Mouse (Mus musculus) 3134 (cell line): ENCODE measurements around the gene Fmod.

ENCODE experiments used
- DNase-seq: peaks from one replicate; pipeline ENCODE4 v3.0.0-alpha.2; 2011; ENCODE audit warnings: low spot score; ENCODE audit not compliant: insufficient read length; ENCODE audit errors: extremely low read depth

Gene Fmod

GRCm38 (mm10) chr1:134037172-134037571 is at the start of gene Fmod:
Gene Fmod, plus strand, starts transcription at chr1:134037254.
- no peak for DNase-seq

DNA sequence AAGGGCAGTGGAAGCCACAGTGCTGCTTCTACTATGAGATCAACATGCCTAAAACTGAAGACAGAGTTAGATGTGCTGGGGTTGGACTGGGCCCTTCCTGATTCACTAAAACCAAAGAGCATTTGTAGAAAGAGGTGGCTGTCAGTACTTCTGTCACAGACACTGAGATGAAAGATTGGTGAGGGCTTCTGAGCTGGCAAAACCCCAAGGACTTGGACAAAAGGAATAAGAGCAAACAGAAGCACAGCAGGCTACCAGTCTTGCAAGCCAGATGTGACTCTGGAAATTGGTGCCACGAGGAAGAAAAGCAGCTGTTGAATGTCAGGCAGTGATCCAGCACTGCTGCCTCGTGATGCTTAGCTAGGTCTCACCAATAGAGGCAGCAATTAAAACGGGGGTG is 48.2 kb upstream of the Fmod start:
- no peak for DNase-seq

GRCm38 (mm10) chr1:133991277-133991676 is 45.8 kb upstream of the Fmod start:
- DNase-seq = peak; percentile 67

DNA sequence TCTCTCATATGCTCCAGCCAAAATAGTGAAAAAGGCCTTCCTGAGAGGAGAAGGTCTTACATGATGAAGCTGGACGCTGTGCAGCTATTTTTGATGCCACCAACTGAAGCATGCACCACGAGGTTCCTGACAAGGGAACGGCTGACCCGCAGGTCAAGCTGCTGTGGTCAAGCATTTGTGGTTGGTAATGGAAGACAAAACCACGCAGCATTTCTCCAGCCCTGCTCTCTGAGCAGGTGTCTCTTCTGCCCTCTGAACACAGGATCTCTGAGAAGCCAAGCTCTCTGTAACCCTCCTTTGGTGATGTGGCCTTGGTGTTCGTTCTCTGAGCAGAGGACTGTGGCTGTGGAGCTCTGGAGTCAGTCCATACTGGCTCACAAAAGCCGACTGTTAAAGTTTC is 31.6 kb upstream of the Fmod start:
- DNase-seq = no peak

GRCm38 (mm10) chr1:134006105-134006764 is 30.8 kb upstream of the Fmod start:
- no peak for DNase-seq

DNA sequence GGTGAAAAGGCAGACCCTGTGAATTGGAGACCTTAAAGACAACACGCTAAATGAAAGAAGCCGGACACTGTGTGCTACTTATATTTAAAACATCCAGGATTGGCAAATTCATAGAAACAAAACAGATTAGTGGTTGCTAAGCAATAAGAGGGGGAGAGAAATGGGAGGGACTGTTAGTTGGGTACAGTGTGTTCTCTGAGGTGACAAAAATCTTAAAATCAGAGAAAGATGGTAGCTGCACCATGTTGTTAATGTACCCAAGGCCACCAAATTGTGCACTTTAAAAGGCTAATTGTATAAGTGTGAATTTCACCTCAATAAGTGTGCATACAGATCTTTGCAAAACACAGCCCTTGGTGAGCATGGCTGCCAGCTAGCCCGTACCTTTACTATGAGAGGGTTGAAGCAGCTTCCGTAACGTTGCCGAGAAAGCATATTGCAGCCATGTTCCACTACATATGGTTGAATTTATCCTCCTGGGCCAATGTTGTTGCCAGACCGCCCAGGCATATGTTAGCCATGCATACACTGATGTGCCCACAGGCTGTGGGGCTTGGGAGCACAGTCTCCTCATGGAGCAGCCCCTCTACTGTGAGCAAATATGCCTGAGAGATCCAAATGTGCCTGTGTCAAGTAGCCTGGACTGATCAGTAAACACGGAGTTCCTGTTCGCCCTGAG is 12.6 kb upstream of the Fmod start:
- DNase-seq = no peak

GRCm38 (mm10) chr1:134025975-134026374 is 11.1 kb upstream of the Fmod start:
- no peak for DNase-seq

DNA sequence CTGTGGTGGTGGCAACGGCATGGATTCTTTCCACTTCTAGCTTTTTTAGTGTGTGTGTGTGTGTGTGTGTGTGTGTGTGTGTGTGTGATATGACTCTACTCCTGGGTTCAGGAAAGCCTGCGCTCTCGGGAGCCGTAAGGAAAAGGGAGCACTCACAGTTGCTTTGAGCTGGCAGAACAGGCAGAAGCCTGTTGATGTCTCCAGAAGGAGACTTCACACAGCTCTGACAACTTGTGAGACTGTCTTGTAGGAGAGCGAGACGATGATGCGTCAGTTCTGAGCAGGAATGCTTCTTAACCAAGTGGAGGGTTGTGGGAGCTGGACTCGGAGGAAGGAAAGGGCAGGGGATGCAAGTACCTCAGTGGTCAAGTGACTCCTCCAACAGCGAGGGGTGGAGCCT is 10.3 kb upstream of the Fmod start:
- no peak for DNase-seq

DNA sequence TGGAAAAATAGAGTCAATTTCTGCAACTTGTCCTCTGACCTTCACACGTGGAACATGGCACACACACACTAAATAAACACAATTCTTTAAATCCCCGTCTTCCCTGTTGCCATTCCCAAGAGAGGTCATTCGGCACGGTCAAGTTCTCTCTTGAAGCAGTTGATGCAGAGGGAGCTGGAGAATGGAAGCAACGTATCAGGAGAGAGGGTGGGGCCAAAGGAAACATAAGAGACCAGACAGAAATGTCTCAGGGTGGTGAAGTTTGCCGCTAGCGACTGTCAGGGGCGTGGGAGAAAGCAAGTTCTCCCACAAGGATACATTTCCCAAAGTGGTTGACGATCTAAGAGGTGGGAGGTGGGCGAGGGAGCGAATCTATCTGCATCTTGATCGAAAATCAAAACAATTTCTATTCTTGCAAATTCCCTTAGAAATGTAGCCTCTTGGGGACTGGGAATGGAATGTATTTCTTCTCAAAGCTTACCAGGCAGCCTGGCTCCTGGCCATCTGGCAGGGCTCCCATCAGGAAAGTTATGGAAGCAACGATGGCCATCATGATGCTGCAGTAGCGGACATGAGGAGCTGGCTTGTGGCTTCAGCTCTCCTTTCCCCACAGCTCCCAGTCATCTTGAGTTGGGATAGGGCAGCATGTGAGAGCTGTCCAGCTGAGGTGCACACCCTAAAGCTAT is 8.8 kb upstream of the Fmod start:
- DNase-seq = no peak

- no peak for DNase-seq
Measured at GRCm38 (mm10) chr1:134036492-134036891, 562 bp upstream of the Fmod start.

- peak; percentile 11 for DNase-seq
Measured at GRCm38 (mm10) chr1:134038336-134038735, 1.3 kb downstream of the Fmod start.

DNA sequence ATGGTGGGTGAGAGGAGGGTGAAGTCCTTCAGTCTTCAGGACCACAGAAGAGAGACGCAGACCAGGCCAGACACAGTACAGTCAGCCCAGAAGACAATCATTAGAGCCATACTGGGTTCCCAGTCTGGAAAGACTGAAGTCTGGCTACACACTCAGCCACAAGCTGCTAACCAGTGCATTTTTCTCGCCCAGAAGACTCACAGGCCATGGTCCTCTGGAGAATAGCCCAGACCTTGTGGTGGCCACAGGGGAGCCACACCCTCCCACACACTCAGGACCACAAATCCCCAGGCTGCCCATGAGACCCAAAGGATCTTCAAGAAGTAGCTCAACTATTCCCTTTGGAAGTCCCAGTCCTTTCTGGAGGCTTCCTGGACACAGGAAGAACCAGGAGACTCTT is 2.3 kb downstream of the Fmod start:
- DNase-seq = peak; percentile 75

GRCm38 (mm10) chr1:134041900-134042299 is 4.8 kb downstream of the Fmod start:
- no peak for DNase-seq

- no peak for DNase-seq
Measured at GRCm38 (mm10) chr1:134042341-134042740, 5.3 kb downstream of the Fmod start.

DNA sequence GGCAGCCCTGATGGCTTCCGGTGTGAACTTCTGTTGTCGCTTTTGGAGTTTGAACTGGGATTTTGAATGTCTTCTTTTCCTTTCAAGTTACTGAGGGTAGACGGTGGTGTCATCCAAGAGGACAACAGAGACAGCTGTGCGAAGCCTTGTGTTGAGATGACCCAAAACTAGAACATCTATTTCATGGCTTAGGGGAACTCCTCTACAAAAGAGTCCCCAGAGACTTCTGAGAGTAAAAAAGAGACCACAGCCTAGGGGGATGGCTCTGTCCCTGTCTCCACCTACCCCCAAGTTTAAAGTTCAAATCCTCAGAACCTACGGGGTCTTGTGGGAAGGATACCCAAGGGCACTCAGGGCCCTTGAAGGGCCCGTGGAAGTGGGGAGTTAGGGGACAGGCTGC is 7.8 kb downstream of the Fmod start:
- no peak for DNase-seq

GRCm38 (mm10) chr1:134045971-134046370 is 8.9 kb downstream of the Fmod start:
- peak; percentile 32 for DNase-seq

DNA sequence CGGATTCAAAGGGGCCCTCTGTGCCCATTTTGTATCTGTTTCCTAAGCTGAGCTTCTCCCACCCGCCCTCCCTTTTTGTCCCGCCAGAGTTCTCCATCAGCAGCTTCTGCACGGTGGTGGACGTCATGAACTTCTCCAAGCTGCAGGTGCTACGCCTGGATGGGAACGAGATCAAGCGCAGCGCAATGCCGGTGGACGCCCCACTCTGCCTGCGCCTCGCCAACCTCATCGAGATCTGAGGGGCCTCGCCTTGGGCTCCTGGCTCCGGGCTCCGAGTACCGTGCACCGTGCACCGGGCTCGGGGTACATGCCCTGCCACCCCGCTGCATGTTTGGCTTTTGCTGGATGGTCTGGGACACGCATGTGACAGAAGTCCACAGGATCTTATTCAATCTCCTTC is 9.3 kb downstream of the Fmod start:
- no peak for DNase-seq

- no peak for DNase-seq
Measured at GRCm38 (mm10) chr1:134047431-134047830, 10.4 kb downstream of the Fmod start.

GRCm38 (mm10) chr1:134048759-134049158 is 11.7 kb downstream of the Fmod start:
- no peak for DNase-seq

DNA sequence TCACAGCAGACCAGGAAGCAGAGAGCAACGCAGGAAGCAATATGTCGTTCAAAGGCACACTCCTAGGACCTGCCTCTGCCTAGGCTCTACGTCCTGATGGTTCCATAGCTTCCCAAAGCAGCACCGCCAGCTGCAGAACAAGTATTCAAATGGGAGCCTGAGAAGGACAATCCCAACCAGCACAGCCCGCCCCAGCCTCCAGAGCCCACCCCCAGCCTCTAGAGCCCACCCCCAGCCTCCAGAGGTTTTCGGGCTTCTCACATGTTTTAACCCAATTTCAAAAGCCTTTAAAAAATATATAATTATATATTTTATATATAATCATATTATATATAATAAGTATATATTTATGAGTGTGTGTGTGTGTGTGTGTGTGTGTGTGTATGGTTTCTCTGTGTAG is 12.5 kb downstream of the Fmod start:
- no peak for DNase-seq

GRCm38 (mm10) chr1:134053207-134053606 is 16.2 kb downstream of the Fmod start:
- no peak for DNase-seq

DNA sequence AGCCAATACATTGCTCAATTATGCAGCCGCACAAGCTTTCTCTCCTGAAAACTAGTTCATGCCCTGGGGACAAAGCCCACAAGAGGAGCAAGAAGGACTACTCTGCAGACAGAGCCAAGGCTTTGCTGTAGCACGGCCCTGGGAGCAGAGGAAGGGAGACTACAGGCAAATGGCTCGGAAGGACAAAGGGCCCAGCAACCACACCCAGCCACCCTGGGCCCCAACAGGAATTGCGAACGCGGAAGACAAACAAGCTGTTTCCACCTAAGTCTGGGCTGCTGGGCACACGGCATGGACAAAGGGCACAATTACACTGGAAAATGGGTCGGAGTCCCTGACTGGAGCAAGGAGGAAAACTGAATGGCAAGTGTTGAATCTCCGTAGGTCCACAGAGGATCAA is 18.0 kb downstream of the Fmod start:
- no peak for DNase-seq
